Mouse (Mus musculus) heart, postnatal 0 days (tissue): ENCODE results near the gene Surf6. TPM values are rescaled to one million over a fixed set of nuclear protein-coding genes. Genes with fewer than 3 reads are reported as not detected.
"Not testable (repeated sequence)": the region's sequence is repeated elsewhere in the genome, so short reads cannot be mapped to it uniquely, and the experiment has no call there.

Experiments
- ATAC-seq: fragments of 200-750 bp; cut with Nextera tagmentation; 2 replicates; pipeline ENCODE4 v1.8.0; 2017; ENCODE audit warnings: low read depth, moderate number of reproducible peaks, moderate library complexity; ENCODE audit not compliant: insufficient read depth
- DNase-seq: peaks from one replicate; pipeline ENCODE4 v3.0.0-alpha.2; 2016; ENCODE audit warnings: low spot score
- H3K27ac ChIP-seq: fragments of 300-500 bp; sonication (generic); 2 replicates; pipeline ENCODE4 v1.5.1; 2014; ENCODE audit warnings: low read depth, mild to moderate bottlenecking
- H3K27me3 ChIP-seq: fragments of 300-500 bp; sonication (generic); 2 replicates; pipeline ENCODE4 v1.6.1; 2014; ENCODE audit warnings: low read length, mixed read lengths; ENCODE audit not compliant: control insufficient read depth, insufficient read depth
- H3K36me3 ChIP-seq: fragments of 300-500 bp; sonication (generic); replicated peaks from 2 replicates; pipeline ENCODE4 v1.6.1; 2014; ENCODE audit warnings: low read length, mixed read lengths; ENCODE audit not compliant: control insufficient read depth, insufficient read depth
- H3K4me1 ChIP-seq: fragments of 300-500 bp; sonication (generic); 2 replicates; pipeline ENCODE4 v1.6.1; 2014; ENCODE audit warnings: antibody characterized with exemption; ENCODE audit not compliant: control insufficient read depth, insufficient read depth
- H3K4me2 ChIP-seq: fragments of 300-500 bp; sonication (generic); 2 replicates; pipeline ENCODE4 v1.6.1; 2014; ENCODE audit warnings: low read depth, mild to moderate bottlenecking, low read length, moderate library complexity
- H3K4me3 ChIP-seq: fragments of 300-500 bp; sonication (generic); 2 replicates; pipeline ENCODE4 v1.5.1; 2014; ENCODE audit warnings: low read depth, low read length
- H3K9ac ChIP-seq: fragments of 300-500 bp; sonication (generic); replicated peaks from 2 replicates; pipeline ENCODE4 v1.6.1; 2014; ENCODE audit warnings: low read depth, low read length, mixed read lengths
- H3K9me3 ChIP-seq: fragments of 300-500 bp; sonication (generic); replicated peaks from 2 replicates; pipeline ENCODE4 v1.6.1; 2016; ENCODE audit warnings: low read length; ENCODE audit not compliant: control insufficient read depth
- CTCF ChIP-seq: IDR thresholded peaks from 2 replicates; pipeline ENCODE4 v1.5.1; 2016; ENCODE audit warnings: antibody characterized with exemption, control low read depth, low read depth
- EP300 ChIP-seq: IDR thresholded peaks from 2 replicates; pipeline ENCODE4 v1.6.1; 2016; ENCODE audit warnings: antibody characterized with exemption, low read depth
- WGBS: fragments of 180-500 bp; shearing (Covaris S2); extraction: QIAGEN DNeasy Blood & Tissue Kit; methylation state at CpG from one replicate; pipeline ENCODE4 v1.1.7; 2014; 5-methylcytosine and 5-hydroxymethylcytosine counted together
- polyA plus RNA-seq: library from polyadenylated mRNA; unstranded; fragments of >200 nt; fragmentation: Nextera tagmentation; extraction: Ambion mirVana; gene quantifications from 2 replicates; pipeline ENCODE4 v1.2.1, GENCODE M21; 2015
- total RNA-seq: library from RNA; depleted of rRNA; stranded (reverse); fragments of >200 nt; gene quantifications from 2 replicates; pipeline ENCODE4 v1.2.3, GENCODE M21; 2014; ENCODE audit warnings: low replicate concordance

The Surf6 gene
- total and polyA plus RNA-seq, 2 experiments from 2014 or later = 7.3 to 9.8 TPM

DNA sequence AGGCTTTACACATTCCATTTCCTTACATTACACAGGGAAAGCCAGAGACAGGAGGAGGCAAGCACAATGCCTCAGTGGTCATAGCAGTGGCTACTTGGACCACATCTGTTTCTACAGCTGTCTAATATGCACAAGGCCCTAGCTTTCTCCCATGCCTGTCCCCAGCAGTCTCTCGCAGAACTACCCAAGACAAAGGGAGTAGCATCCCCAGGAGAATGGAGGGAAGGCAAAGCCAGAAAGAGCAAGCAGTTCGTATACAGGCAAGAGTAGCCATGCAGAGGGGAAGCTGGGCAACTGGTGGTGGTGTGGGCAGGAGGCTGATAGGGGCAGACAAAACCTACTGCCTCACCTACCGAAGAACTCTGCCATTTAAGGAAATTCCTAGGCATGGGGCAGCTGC is 3.8 kb upstream of the Surf6 start:
- Histone ChIP-seq H3K4me2 (no peak overlapping the region), H3K27ac (no peak overlapping the region), H3K36me3 (peaks cover 25% of the 10 kb centered on the region), H3K4me1 (peaks cover 25% of the 10 kb centered on the region), H3K9me3 (no peaks in the 10 kb centered on the region), H3K4me3 (no peak overlapping the region), H3K27me3 (no peaks in the 10 kb centered on the region), H3K9ac (no peak overlapping the region)
- DNase-seq (no peak), ATAC-seq (no peak)
- WGBS = 86% methylated on average over 3 of the region's 3 CpGs
- no peak for TF ChIP-seq CTCF
- TF ChIP-seq EP300 = no peak

DNA sequence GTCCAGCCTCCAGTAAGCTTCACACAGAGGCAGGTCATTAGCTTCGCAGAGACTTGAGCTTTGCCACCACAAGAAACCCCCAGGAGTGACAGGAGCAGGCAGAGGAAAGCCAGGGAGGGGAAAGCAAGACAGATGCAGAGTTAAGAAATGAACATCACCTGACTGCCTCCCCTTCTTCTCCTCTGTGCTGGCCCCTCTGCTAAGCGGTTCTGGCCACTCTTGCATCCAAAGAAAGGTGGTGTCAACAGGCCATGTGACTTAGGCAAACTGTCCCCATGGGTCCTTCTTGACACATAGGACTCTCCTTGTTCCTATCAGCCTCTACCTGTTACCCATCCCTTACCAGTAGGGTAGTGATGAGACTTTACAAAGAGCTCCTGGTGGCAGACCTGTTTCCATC is 3.3 kb upstream of the Surf6 start:
- H3K9me3 ChIP-seq = no peaks in the 10 kb centered on the region
- ATAC-seq (no peak), DNase-seq (no peak)
- H3K27me3 ChIP-seq = no peaks in the 10 kb centered on the region
- H3K27ac ChIP-seq = no peak overlapping the region
- peaks cover 25% of the 10 kb centered on the region for H3K36me3 ChIP-seq
- no peak overlapping the region for H3K4me2 ChIP-seq
- 90% methylated on average over 2 of the region's 2 CpGs for WGBS
- H3K9ac ChIP-seq = no peak overlapping the region
- peaks cover 25% of the 10 kb centered on the region for H3K4me1 ChIP-seq
- H3K4me3 ChIP-seq = no peak overlapping the region
- no peak for TF ChIP-seq EP300

DNA sequence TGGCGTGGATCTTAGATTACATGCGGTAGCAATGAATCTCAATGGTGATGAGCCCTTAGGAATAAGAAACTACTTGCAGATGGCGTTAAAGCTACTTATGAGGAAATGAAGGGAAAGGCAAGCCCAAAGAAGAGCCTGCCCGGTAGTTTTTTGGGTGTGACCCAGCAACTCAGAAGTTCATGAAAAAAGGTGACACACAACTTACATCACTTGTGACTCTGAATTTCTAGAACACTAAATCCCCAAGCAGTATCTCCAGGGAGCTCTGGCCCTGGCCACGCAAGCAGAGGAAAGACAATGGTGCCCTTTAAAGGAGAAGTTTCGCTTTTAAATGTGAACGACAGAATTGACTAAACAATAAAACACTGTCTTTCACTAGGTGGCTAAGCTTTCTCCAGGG is 632 bp upstream of the Surf6 start:
- Histone ChIP-seq H3K27me3 (no peaks in the 10 kb centered on the region), H3K9me3 (no peaks in the 10 kb centered on the region), H3K9ac (peak overlapping the region; percentile 77), H3K4me3 (peak overlapping the region; percentile 89), H3K36me3 (peaks cover 43% of the 10 kb centered on the region), H3K4me1 (peaks cover 12% of the 10 kb centered on the region), H3K27ac (peak overlapping the region; percentile 87), H3K4me2 (peak overlapping the region; percentile 95)
- DNase-seq (no peak), ATAC-seq (no peak)
- TF ChIP-seq CTCF = no peak
- no peak for TF ChIP-seq EP300
- 12% methylated on average over 7 of the region's 7 CpGs for WGBS

DNA sequence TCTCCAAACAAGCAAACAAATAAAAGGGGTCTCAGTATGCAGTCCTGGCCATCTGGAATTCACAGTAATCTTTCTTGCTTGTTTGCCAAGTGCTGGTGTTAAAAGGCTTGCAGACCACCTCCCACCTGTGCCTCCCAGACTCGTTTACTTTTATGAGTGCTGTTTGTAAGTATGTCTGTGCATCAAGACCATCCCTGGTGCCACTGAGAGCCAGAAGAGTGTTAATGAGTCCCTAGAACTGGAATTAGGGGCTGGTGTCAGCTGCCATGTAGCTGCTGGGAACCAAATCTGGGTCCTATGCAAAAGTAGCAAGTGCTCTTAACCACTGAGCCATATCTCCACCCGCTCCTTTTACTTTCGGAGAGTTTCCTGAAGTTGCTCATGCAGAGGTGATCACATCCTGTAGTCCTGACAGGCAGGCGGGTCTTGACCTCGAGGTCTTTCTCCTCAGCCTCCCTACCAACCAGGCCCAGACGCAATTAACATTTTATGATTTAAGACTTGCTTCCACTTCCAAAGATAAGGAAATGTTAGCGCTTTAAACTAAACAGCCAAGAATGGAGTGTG is 762 bp downstream of the Surf6 start:
- no peak for ATAC-seq
- DNase-seq = no peak
- Histone ChIP-seq H3K27ac (peak overlapping the region; percentile 87), H3K36me3 (peaks cover 46% of the 10 kb centered on the region), H3K27me3 (no peaks in the 10 kb centered on the region), H3K4me3 (peak overlapping the region; percentile 89), H3K9me3 (no peaks in the 10 kb centered on the region), H3K4me1 (peaks cover 12% of the 10 kb centered on the region), H3K9ac (peak overlapping the region; percentile 77), H3K4me2 (peak overlapping the region; percentile 95)
- 7% methylated on average over 7 of the region's 7 CpGs for WGBS
- TF ChIP-seq CTCF (no peak), EP300 (no peak)

DNA sequence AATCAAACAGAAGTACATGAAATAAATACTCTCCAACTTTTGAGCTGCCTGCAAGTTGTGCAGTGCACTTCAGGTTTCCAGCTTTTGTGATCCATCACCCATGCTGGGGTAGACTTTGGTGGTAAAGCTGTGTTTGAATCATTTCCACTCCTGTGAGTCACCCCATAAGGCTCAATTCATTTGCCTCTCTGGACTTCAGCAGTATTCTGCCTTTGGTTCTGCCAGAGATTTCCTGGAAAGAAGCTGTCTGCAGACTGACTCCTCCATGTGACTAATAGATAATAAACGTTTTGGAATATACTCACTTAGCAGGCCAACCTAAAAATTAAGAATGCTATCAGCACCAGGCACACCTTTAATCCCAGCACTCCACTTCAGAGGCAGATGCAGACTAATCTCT is 1.9 kb downstream of the Surf6 start:
- WGBS = 46% methylated on average over 1 of the region's 1 CpGs
- no peak overlapping the region for H3K4me3 ChIP-seq
- no peaks in the 10 kb centered on the region for H3K27me3 ChIP-seq
- peaks cover 42% of the 10 kb centered on the region for H3K36me3 ChIP-seq
- TF ChIP-seq CTCF (no peak), EP300 (no peak)
- no peak overlapping the region for H3K4me2 ChIP-seq
- H3K27ac ChIP-seq = no peak overlapping the region
- no peak for ATAC-seq
- no peak for DNase-seq
- H3K9me3 ChIP-seq = no peaks in the 10 kb centered on the region
- H3K4me1 ChIP-seq = peaks cover 12% of the 10 kb centered on the region
- H3K9ac ChIP-seq = no peak overlapping the region

DNA sequence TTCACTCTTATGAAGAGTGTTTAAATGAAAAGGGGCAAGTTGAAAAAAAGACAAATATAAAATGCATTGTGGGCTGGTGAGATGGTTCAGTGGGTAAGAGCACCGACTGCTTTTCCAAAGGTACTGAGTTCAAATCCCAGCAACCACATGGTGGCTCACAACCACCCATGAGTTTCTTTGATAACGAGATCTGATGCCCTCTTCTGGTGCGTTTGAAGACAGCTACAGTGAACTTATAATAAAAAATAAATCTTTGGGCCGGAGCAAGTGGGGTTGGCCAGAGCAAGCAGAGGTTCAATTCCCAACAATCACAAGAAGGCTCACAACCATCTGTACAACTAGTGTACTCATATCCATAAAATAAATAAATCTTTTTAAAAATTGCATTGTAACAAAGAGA is 6.8 kb downstream of the Surf6 start:
- H3K9me3 ChIP-seq = no peaks in the 10 kb centered on the region
- no peaks in the 10 kb centered on the region for H3K27me3 ChIP-seq
- H3K4me2 ChIP-seq = no peak overlapping the region
- H3K9ac ChIP-seq = no peak overlapping the region
- peaks cover 77% of the 10 kb centered on the region for H3K36me3 ChIP-seq
- H3K4me1 ChIP-seq = no peaks in the 10 kb centered on the region
- H3K4me3 ChIP-seq = no peak overlapping the region
- TF ChIP-seq EP300 (no peak), CTCF (no peak)
- no peak for ATAC-seq
- H3K27ac ChIP-seq = no peak overlapping the region
- no peak for DNase-seq
- WGBS = 86% methylated on average over 4 of the region's 4 CpGs

DNA sequence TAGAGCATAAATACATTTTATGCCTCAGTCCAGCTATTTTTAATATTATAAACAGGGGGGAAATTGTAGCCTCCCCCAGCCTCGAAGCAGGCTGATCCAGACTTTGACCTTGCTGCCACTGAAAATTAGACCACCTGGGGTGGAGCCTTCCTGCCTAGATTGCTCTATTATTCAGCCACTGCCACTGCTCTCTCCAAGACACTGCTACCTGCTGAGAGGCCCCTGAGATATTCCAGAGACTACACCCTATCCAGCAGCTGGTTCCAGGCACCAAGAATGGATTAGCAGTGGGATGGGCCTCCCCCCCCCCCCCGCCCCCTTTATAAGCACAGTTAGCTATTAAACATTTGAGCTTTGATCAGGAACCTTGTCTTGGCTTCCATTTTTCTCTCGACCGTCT is 16.5 kb downstream of the Surf6 start:
- not testable (repeated sequence) for H3K9ac ChIP-seq, ATAC-seq, H3K4me2 ChIP-seq, H3K27ac ChIP-seq, H3K9me3 ChIP-seq, DNase-seq, H3K4me1 ChIP-seq, H3K4me3 ChIP-seq, H3K27me3 ChIP-seq
- WGBS = 71% methylated on average over 4 of the region's 4 CpGs
- H3K36me3 ChIP-seq = peaks cover 25% of the 10 kb centered on the region

DNA sequence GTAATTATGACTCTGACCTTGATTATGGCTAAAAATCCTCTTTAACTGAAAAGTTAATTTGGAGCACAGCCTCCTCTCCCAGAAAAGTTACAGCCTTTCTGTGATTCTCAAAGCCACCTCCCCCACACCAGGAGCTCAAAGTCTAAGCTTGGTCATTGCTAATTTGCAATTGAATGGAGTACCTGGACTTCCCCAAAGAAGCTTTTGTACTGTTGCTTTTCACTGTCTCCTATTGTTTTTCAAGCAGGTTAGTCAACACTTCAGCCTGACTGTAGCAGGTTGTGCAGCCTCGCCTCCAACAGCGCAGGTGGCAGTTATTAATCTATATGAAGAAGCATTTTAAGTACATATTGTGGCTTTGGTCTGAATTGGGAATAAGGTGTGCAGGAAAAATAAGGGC is 17.1 kb downstream of the Surf6 start:
- not testable (repeated sequence) for H3K9me3 ChIP-seq, ATAC-seq, H3K4me1 ChIP-seq, H3K27me3 ChIP-seq, H3K4me3 ChIP-seq, H3K9ac ChIP-seq, H3K27ac ChIP-seq, H3K4me2 ChIP-seq, DNase-seq
- peaks cover 19% of the 10 kb centered on the region for H3K36me3 ChIP-seq
- 92% methylated on average over 2 of the region's 2 CpGs for WGBS
